Mouse (Mus musculus) small intestine, adult 2 months (tissue): ENCODE measurements at regions not wholly inside any gene's neighbourhood (a gene's known extent, or its start where the extent isn't known, plus 50 kb on each side); places are given as distances from the start of the nearest gene placed in this dataset.

Experiments
- CTCF ChIP-seq: fragments of 200-500 bp; IDR thresholded peaks from 2 replicates; pipeline ENCODE4 v1.5.1; 2012; ENCODE audit warnings: low read depth, mild to moderate bottlenecking, control low read depth, inconsistent platforms, low read length, moderate library complexity, mixed read lengths; ENCODE audit not compliant: insufficient replicate concordance, insufficient read length; ENCODE audit errors: extremely low read depth
- POLR2A ChIP-seq: fragments of 200-500 bp; IDR thresholded peaks from 2 replicates; pipeline ENCODE4 v1.6.1; 2012; ENCODE audit warnings: low read depth, mild to moderate bottlenecking, control low read depth, inconsistent platforms, low read length, moderate library complexity

DNA sequence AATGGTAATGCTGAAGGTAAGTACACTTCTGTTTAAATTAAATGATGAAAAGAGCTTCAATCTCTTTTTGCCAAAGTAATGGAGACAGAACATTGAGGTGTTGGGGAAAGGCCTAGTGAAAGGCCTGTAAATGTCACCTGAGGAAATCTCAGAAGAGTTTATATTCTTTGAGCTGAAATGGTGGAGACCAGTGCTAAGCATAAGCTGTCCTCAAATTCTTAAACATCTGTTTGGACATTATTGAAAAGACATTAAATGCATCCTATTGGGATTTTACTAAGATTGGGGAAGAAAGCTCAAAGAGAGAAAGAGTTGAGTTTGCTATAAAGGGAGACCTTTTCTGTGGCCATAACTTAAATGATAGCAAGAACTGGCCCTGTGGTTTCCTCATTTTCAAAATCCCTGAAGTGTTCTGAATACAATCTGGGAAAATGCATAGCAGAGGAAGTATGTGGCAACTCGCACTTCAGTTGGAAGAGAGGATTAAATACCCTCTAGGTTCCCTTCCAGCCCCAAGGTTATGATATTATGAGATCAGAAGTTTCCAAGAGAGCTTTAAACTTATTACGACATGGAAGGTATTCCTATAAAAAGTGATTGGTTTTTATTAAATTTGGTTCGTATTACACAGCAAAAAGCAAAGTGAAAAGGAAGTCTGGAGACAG lies 492.3 kb downstream of the 1190002N15Rik start:
- no peak for TF ChIP-seq POLR2A
- TF ChIP-seq CTCF, result no peak
